Mouse (Mus musculus) thymus, postnatal 36 days (tissue): ENCODE measurements around the gene Zhx3.
A peak's percentile ranks its signal among the peaks of the same experiment; 100 is the strongest.

Experiments
- DNase-seq, 2 experiments: peaks; one replicate each; pipeline ENCODE4 v3.0.0; 2022; ENCODE audit warnings: mixed read lengths in 2 of 2

Zhx3 gene

GRCm38 (mm10) chr2:160881462-160882101 is 8.8 kb upstream of the Zhx3 start:
- no peak for DNase-seq

DNA sequence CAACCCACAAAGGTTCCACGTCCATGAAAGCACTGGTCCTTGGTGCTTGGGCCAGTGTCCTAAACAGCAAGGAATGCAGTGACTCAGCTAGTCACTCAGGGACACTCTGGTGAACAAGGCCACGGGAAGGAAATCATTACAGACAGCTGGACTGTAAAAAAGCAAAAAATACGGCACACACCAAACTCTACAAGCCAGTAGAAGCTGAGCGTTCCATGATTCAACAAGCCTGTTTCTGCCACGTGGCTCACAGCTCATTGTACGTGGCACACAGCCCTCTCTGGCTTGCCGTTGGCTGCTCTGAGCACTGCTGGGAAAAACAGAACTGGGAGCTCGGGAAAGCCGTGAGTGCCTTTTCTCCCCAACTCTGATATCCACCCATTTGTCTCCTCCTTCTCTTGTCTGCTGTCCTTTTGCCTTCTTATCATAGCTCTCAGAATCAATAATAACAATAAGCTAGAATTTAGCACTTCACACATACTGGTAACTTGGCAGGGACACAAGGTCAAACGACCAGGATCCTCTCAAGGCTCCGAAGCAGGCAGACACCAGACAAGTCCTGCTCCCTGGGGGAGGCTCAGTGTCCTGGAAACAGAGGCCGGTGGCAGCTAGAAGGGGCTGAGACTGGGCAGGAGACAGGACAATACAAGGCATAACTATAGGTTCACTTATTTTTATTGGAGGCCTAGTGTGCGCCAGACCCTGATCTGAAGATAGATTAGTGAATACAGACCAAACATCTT is 7.8 kb upstream of the Zhx3 start, which contains the start of gene Lpin3:
Gene Lpin3, plus strand, starts transcription at position 218 of the 743 bp plus-strand sequence.
- DNase-seq, result no peak

DNA sequence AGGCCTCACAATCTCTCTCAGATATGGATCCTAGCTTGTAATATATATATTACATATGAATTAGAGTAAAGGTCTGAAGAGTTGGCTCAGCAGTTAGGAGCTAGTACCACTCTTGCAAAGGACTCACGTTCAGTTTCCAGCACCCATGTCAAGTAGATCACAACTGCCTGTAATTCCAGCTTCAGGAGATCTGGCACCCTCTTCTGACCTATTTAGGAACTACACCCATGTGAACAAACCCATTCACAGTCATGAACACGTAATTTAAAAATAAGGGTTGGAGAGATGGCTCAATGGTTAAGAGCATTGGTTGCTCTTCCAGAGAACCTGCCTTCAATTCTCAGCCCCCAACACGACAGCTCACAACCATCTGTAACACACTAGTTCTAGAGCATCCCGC is 3.3 kb upstream of the Zhx3 start:
- no peak for DNase-seq

GRCm38 (mm10) chr2:160874231-160874877 is 1.6 kb upstream of the Zhx3 start:
- no peak for DNase-seq

DNA sequence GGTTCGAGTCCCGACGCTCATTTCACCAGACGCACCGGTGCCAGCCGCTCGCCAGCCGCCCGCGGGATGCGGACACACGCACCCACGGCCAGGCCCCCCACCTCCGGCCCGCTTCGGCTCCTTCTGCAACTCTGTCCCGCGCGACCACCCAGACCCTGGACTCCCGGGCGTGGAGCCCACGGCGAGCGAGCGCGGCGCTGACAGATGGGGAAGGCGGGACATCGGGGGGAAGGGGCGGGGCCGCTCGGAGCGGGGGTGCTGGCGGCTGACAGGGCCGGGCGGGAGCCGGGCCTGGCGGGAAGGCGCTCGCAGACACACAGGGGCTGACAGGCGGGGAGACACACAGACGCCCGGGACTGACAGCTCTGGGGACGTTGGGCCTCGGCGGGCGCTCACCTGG is 403 bp downstream of the Zhx3 start:
- DNase-seq, result peak; percentile 81 to 84

- no peak for DNase-seq
These were observed 1.5 kb downstream of the Zhx3 start for GRCm38 (mm10) chr2:160871310-160871709.

GRCm38 (mm10) chr2:160869446-160869845 is 3.4 kb downstream of the Zhx3 start:
- no peak for DNase-seq

DNA sequence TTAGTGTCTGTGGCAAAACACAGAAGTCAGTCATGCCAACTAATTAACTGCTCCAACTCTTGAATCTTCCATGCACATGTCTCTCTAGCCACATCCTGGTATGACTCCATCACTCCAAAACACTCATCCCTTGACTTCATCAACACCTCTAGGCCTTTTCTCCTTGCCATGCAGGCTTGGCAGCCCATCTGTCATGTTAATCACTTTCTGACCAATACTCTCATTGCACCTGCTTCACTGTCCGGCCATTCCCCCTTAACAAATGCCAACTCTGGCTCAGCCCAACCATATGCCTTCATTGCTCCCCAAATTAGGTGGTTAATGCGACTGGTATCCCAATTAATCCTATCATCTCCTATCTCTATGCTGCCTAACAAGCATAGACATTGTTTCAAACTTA is 7.5 kb downstream of the Zhx3 start:
- DNase-seq, result no peak

DNA sequence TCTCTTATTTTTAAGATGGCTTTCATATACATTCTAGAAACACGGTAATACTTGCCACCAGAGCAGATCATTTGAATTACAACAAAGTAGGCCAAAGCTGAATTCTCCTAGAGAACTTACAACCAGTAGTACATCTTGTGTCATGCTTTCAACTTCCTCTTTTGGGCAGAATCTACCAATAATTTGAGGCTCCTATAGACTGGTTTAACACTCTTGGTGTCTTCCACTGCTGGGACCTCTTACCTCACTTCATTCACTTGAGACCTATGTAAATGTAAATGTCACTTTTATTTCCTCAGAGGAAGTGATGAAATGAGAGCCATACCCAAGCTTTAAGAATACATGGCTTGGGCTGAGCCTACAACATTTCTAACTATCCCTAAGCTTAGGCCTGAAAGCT is 8.7 kb downstream of the Zhx3 start:
- DNase-seq, result no peak

- no peak for DNase-seq
These were observed 12.4 kb downstream of the Zhx3 start for GRCm38 (mm10) chr2:160860363-160860762.

- no peak for DNase-seq
These were observed 16.3 kb downstream of the Zhx3 start for GRCm38 (mm10) chr2:160856359-160857102.

- DNase-seq, result no peak
These were observed 18.1 kb downstream of the Zhx3 start for GRCm38 (mm10) chr2:160854687-160855086.

DNA sequence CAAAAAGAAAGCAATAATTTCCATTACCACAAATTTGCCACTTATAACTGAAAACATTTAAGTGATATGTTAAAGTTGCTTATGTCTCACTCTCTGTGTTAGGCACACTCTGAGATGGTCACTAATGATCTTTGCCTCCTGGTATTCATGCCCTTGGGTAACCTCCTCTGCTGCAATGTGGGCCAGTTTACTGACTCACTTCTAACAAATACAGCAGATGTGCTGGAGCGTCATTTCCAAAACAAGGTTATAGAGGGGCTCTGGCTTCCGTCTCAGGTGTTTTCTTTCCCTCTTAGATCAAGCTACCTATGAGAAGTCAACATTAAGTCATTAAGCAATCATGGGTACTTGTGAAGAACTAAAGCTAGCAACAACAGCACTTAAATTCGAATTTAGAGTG is 22.4 kb downstream of the Zhx3 start:
- no peak for DNase-seq

- no peak for DNase-seq
These were observed 23.1 kb downstream of the Zhx3 start for GRCm38 (mm10) chr2:160849617-160850240.

- no peak for DNase-seq
These were observed 24.6 kb downstream of the Zhx3 start for GRCm38 (mm10) chr2:160848186-160848585.

DNA sequence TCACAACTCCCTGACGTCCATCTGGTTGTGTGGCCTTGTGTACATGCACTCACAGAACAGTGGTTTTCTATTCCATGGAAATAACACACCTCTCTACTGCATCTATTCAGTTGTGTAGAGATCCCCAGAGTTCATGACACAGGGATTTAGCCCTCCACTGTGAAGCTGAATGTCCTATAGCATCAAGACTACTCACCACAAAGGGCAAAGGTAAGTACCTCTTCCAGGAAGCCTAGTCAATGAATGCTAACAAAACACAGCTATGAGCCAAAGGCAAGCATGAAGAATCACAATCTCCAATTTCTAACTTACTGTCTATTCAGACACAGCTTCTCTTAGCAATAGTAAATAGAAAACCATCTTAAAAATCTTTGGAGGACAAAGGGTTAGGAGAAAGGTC is 25.1 kb downstream of the Zhx3 start:
- no peak for DNase-seq

- DNase-seq, result no peak
These were observed 32.0 kb downstream of the Zhx3 start for GRCm38 (mm10) chr2:160840838-160841237.

DNA sequence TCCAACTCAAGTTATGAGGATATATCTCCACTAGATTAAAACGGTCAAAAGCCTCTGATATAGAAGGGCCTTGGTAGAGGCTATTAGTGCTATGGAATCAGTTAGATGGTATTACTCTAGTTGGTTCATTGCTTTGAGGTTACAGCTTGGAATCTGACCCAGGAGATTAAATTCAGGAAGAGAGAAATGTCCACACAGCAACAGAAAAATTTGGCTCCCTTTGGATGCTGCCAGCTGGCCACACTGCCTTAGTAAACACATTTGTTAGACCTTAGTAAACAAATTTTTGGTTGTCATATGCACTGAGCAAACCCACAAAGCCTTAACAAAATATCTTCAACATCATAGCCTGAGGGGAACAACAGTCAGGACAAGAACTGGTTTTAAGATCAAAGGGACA is 62.0 kb downstream of the Zhx3 start:
- no peak for DNase-seq

- no peak for DNase-seq
These were observed 62.4 kb downstream of the Zhx3 start for GRCm38 (mm10) chr2:160810376-160810775.

- DNase-seq, result no peak
These were observed 66.7 kb downstream of the Zhx3 start for GRCm38 (mm10) chr2:160806091-160806521.

DNA sequence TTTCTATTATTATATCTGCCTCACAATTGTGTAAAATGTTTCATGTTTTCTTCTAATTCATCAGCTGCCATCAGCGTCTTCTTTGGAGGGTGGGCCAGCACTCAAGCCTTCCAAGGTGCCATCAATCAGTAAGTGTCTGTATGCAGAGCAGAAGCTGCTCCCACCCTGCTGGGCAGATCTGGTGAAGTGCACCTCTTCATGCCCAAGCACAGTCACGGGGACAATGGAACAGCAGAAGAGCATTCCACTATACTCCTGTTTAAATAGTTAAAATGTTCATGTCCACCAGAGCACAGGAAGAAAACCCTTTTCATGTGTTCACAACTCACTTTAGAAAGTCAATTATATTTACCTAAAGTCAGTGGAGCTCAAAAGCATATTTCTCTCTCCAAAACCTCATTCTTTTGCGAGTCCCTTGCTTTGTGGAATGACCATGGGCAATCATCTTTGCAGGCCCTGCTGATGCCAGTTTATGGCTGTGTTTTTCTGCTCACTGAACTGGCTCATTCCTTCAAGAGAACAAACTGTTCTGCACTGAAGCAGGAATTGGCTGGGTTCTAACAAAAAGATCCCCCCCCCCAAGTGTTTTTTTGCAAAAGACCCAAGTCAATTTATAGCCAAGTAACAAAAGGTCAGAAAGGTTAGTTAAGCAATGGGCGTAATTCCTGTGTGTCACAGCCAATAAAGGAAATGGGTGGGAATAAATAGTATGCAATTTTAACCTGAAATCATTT is 67.8 kb downstream of the Zhx3 start:
- no peak for DNase-seq

- DNase-seq, result no peak
These were observed 70.5 kb downstream of the Zhx3 start for GRCm38 (mm10) chr2:160802326-160802725.
